Mouse (Mus musculus): Measurements from ENCODE around the gene Dclk1. TPM values are rescaled to one million over a fixed set of nuclear protein-coding genes. Genes with fewer than 3 reads are reported as not detected.
A peak's percentile ranks its signal among the peaks of the same experiment; 100 is the strongest.

The Dclk1 gene
- total and polyA plus RNA-seq, 2 experiments from 2014 or later = 213 to 214 TPM

DNA sequence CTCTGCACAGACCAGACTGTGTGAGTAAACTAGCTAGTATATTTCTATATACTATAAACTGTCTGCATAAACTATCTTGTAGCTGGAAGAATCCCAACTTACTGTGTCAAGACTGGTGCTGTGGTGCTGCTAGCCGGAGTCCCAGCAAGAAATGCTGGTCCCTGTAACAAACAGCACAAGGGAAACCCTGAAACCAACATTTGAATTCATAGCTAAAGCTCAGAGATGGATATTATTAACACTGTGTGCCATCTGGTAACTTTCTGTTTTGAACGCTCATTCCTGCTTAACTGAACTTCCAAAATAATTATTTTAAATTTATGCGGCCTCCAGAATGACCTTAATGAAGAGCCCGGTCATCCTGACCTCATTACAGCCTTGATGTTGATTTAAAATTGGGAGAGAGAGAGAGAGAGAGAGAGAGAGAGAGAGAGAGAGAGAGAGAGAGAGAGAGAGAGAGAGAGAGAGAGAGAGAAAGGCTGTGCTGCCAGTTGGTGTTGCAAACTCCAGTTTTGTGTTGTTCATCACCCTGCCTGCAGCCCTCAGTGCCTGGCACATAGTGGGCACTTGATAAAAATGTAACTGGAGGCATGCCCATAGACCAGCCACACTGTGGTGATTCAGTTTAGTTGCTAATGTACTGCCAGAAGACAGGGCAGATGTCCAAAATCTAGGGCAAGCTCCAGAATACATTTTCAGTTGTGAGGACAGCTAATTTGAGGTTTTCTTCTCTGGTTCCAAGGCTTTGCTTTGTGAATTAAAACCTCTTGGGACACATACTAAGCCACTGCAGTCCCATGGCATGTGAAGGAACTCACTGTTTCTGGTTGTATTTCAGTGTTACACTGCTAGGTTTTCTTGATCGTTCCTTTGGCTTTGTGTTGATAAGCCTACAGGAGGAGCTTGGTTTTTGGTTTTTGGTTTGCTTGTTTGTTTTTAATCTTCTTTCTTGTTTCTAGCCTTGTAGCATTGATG is 205.6 kb downstream of the Dclk1 start:
- peak; percentile 86 for DNase-seq (ENCODE audit: low spot score)
- Histone ChIP-seq H3K9me3 (ENCODE audit: low read length) (no peaks in the 10 kb centered on the region), H3K9ac (replicated peaks; ENCODE audit: low read length) (no peak overlapping the region), H3K27me3 (ENCODE audit: insufficient read depth, low read length) (no peaks in the 10 kb centered on the region), H3K36me3 (ENCODE audit: insufficient read depth, low read length) (peaks cover 4% of the 10 kb centered on the region; the same call in 1 of the 2 replicates), H3K27ac (peak overlapping the region; percentile 68), H3K4me3 (ENCODE audit: low read length) (no peak overlapping the region), H3K4me2 (ENCODE audit: low read depth, low read length) (no peak overlapping the region), H3K4me1 (ENCODE audit: insufficient read depth, low read length) (0 out of 2 replicates have a peak, but pooled peaks cover 8% of the 10 kb centered on the region)
- peak; percentile 15; the same call in 1 of the 2 replicates for TF ChIP-seq CTCF (IDR thresholded peaks at IDR 0.05; ENCODE audit: low read depth)
- WGBS = 63% methylated on average over 5 of the region's 5 CpGs
- ATAC-seq = peak; percentile 94

DNA sequence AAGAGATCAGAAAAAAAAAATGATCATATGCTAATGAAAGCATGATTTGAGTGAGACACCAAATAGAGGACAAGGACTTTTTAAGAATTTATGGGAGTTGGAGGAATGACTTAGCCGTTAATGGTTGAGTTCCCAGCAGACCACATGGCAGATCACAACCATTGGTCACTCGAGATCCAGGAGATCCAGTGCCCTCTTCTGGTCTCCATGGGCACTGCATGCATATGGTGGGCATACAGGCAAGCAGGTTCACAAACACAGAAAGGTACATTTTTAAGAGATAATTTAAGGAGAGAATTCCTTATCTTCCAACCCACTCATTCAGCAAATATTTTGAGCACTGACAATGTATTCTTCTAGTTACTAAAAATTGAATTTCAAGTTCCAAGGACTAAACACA is 207.0 kb downstream of the Dclk1 start:
- peaks cover 4% of the 10 kb centered on the region; the same call in 1 of the 2 replicates for H3K36me3 ChIP-seq (ENCODE audit: insufficient read depth, low read length)

DNA sequence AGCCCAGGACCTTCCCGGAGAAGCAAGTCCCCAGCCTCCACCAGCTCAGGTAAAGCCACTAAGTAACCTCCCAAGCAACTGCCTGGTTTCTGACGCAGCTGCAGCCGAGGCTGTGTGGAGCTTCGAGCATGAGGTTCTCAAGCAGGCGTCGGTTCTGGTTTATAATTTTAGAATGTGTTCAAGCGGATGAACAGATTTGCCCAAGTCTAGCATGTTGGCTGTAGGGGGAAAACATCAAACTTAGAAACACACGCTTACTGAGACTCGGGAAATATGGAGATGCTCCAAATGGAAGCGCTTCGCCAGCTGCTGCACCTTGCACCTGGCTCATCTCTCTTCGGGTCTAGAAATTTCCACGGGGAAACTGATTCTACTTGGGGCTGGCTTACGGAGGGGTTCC is 208.9 kb downstream of the Dclk1 start:
- no peak overlapping the region for H3K4me3 ChIP-seq (ENCODE audit: low read length)
- TF ChIP-seq CTCF (IDR thresholded peaks at IDR 0.05; ENCODE audit: low read depth) = no peak
- DNase-seq (ENCODE audit: low spot score) = no peak
- ATAC-seq = no peak
- H3K27ac ChIP-seq = no peak overlapping the region
- no peak overlapping the region for H3K9ac ChIP-seq (replicated peaks; ENCODE audit: low read length)
- no peak overlapping the region for H3K4me2 ChIP-seq (ENCODE audit: low read depth, low read length)
- peaks cover 4% of the 10 kb centered on the region; the same call in 1 of the 2 replicates for H3K36me3 ChIP-seq (ENCODE audit: insufficient read depth, low read length)
- H3K27me3 ChIP-seq (ENCODE audit: insufficient read depth, low read length) = no peaks in the 10 kb centered on the region
- H3K4me1 ChIP-seq (ENCODE audit: insufficient read depth, low read length) = 0 out of 2 replicates have a peak, but pooled peaks cover 8% of the 10 kb centered on the region
- H3K9me3 ChIP-seq (ENCODE audit: low read length) = no peaks in the 10 kb centered on the region
- 90% methylated on average over 14 of the region's 14 CpGs for WGBS

More for the DNA sequence above, 207.0 kb downstream of the Dclk1 start:
- 0 out of 2 replicates have a peak, but pooled peaks cover 8% of the 10 kb centered on the region for H3K4me1 ChIP-seq (ENCODE audit: insufficient read depth, low read length)
- no peak overlapping the region for H3K4me3 ChIP-seq (ENCODE audit: low read length)
- H3K9me3 ChIP-seq (ENCODE audit: low read length) = no peaks in the 10 kb centered on the region
- no peaks in the 10 kb centered on the region for H3K27me3 ChIP-seq (ENCODE audit: insufficient read depth, low read length)
- no peak for ATAC-seq
- no peak overlapping the region for H3K4me2 ChIP-seq (ENCODE audit: low read depth, low read length)
- WGBS = 95% methylated on average over 2 of the region's 2 CpGs
- no peak for DNase-seq (ENCODE audit: low spot score)
- no peak overlapping the region for H3K27ac ChIP-seq
- peak; percentile 43 for TF ChIP-seq CTCF (IDR thresholded peaks at IDR 0.05; ENCODE audit: low read depth)
- no peak overlapping the region for H3K9ac ChIP-seq (replicated peaks; ENCODE audit: low read length)

DNA sequence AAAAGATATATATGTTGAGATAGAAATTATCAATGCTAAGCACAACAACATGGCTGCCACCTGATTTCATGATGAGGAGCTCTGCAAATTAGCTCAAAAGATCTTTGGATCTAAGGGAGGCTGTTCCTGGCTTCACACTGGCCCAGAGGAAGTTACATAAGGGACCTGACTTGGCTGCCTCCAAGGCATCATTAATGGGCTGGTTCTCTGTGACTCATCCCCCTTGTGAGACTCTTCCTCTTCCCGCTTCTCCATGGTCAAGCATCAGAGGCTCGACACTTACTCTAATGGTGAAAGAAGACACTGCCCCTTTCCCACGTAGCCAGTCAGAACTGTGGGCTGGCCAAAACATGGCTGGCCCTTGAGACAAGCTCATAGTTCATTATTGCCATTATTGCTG is 209.7 kb downstream of the Dclk1 start:
- Histone ChIP-seq H3K4me2 (ENCODE audit: low read depth, low read length) (no peak overlapping the region), H3K4me1 (ENCODE audit: insufficient read depth, low read length) (0 out of 2 replicates have a peak, but pooled peaks cover 8% of the 10 kb centered on the region), H3K36me3 (ENCODE audit: insufficient read depth, low read length) (peaks cover 4% of the 10 kb centered on the region; the same call in 1 of the 2 replicates), H3K27me3 (ENCODE audit: insufficient read depth, low read length) (no peaks in the 10 kb centered on the region), H3K27ac (no peak overlapping the region), H3K4me3 (ENCODE audit: low read length) (no peak overlapping the region), H3K9ac (replicated peaks; ENCODE audit: low read length) (no peak overlapping the region), H3K9me3 (ENCODE audit: low read length) (no peaks in the 10 kb centered on the region)
- 86% methylated on average over 3 of the region's 3 CpGs for WGBS
- no peak for DNase-seq (ENCODE audit: low spot score)
- no peak for TF ChIP-seq CTCF (IDR thresholded peaks at IDR 0.05; ENCODE audit: low read depth)
- no peak for ATAC-seq

DNA sequence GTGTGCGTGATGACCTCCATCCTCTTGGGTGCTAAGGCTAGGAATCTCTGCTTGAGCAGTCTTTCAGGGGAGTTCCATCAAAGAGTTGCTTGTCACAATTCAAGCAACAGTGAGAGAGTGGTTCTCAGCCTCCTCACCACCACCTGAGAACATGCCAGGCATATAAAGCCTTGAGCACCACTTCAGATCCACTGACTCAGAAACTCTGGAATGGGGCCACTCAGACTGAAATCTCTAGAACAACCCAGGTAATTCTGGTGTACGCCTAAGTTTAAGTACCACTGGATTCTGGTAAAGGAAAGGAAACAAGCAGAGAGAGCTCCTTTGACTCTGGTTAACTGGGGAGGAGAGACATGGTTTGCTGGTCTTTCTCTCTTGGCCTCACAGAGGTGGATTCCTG is 210.3 kb downstream of the Dclk1 start:
- Histone ChIP-seq H3K4me1 (ENCODE audit: insufficient read depth, low read length) (0 out of 2 replicates have a peak, but pooled peaks cover 5% of the 10 kb centered on the region), H3K4me3 (ENCODE audit: low read length) (no peak overlapping the region), H3K9ac (replicated peaks; ENCODE audit: low read length) (no peak overlapping the region), H3K9me3 (ENCODE audit: low read length) (no peaks in the 10 kb centered on the region), H3K4me2 (ENCODE audit: low read depth, low read length) (no peak overlapping the region), H3K36me3 (ENCODE audit: insufficient read depth, low read length) (peaks cover 4% of the 10 kb centered on the region; the same call in 1 of the 2 replicates), H3K27me3 (ENCODE audit: insufficient read depth, low read length) (no peaks in the 10 kb centered on the region), H3K27ac (no peak overlapping the region)
- no peak for ATAC-seq
- TF ChIP-seq CTCF (IDR thresholded peaks at IDR 0.05; ENCODE audit: low read depth) = no peak
- no peak for DNase-seq (ENCODE audit: low spot score)
- 98% methylated on average over 2 of the region's 2 CpGs for WGBS

DNA sequence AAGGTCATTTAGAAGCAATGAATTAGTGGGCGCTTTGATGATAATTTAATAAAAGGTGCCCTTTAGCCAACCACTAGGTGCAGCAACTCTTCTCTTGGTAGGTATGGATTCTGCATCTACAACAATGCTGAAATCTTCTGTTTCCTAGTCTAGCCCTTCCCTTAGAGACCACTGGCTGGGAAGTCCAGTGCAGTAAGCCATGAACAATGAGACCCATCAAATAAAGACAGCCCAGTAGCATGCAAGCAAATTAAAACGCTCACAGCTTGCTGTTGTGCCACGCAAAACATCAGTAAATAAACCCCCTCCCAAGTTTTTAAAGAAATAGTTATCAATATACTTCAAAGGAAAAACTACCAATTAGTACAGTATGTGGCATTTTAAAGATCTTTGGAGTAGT is 218.9 kb downstream of the Dclk1 start:
- peak overlapping the region; percentile 46; the same call in 1 of the 2 replicates for H3K27ac ChIP-seq
- peaks cover 12% of the 10 kb centered on the region; the same call in 1 of the 2 replicates for H3K4me1 ChIP-seq (ENCODE audit: insufficient read depth, low read length)
- ATAC-seq (no peak), DNase-seq (ENCODE audit: low spot score) (no peak)
- H3K9ac ChIP-seq (replicated peaks; ENCODE audit: low read length) = no peak overlapping the region
- peak overlapping the region; percentile 37; the same call in 1 of the 2 replicates for H3K4me3 ChIP-seq (ENCODE audit: low read length)
- TF ChIP-seq CTCF (IDR thresholded peaks at IDR 0.05; ENCODE audit: low read depth) = no peak
- WGBS = 33% methylated on average over 3 of the region's 3 CpGs
- no peaks in the 10 kb centered on the region for H3K9me3 ChIP-seq (ENCODE audit: low read length)
- no peaks in the 10 kb centered on the region for H3K27me3 ChIP-seq (ENCODE audit: insufficient read depth, low read length)
- peak overlapping the region; percentile 62 for H3K4me2 ChIP-seq (ENCODE audit: low read depth, low read length)
- H3K36me3 ChIP-seq (ENCODE audit: insufficient read depth, low read length) = no peaks in the 10 kb centered on the region

All from hindbrain, postnatal 0 days (tissue).